Mouse (Mus musculus) stomach, postnatal 0 days (tissue): Measurements from ENCODE around the gene Sae1.

Experiments used
- CTCF ChIP-seq: IDR thresholded peaks from 2 replicates; pipeline ENCODE4 v1.5.1; 2016; ENCODE audit warnings: antibody characterized with exemption, low read depth, mild to moderate bottlenecking, moderate library complexity
- EP300 ChIP-seq: optimal IDR thresholded peaks from 2 replicates; pipeline ENCODE3; 2016; ENCODE audit warnings: antibody characterized with exemption

DNA sequence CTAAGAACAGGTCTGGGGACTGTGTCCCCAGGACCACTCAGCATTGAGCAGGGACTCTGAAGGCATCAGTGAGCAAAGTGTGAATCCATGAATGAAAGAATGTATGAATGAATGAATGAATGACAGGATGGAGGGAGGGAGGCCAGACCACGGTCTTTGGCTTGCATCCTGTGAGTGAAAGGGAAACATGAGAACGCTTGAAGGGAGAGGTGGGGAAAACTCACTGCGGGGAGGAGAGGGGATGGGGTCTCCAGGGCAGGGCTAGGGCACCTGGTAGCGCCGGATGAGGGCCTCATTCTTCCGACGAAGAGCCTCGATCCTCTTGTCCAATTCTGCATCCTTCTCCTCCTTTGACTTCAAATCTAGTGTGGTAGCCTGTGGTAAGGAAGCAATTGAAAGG lies 103.6 kb downstream of the Sae1 start:
- TF ChIP-seq CTCF = no peak
- TF ChIP-seq EP300 = no peak
